Mouse (Mus musculus) adrenal gland, postnatal 4 days (tissue): Measurements from ENCODE around the gene Arl15. TPM values are rescaled to one million over a fixed set of nuclear protein-coding genes. Genes with fewer than 3 reads are reported as not detected.

Experiments
- DNase-seq, 2 experiments: peaks; one replicate each; pipeline ENCODE4 v3.0.0; 2021 to 2022; ENCODE audit warnings: low spot score in 2 of 2, mixed read lengths in 2 of 2
- total RNA-seq, 2 experiments: library from RNA; stranded (reverse); gene quantifications; 2 replicates each; pipeline ENCODE4 v1.2.3; 2021

Arl15 gene
- total RNA-seq, 2 experiments from 2014 or later: 32.9 to 36.5 TPM

GRCm38 (mm10) chr13:113799361-113799760 lies 5.1 kb downstream of the Arl15 start:
- DNase-seq: no peak

GRCm38 (mm10) chr13:113800246-113800645 lies 5.9 kb downstream of the Arl15 start:
- no peak for DNase-seq

DNA sequence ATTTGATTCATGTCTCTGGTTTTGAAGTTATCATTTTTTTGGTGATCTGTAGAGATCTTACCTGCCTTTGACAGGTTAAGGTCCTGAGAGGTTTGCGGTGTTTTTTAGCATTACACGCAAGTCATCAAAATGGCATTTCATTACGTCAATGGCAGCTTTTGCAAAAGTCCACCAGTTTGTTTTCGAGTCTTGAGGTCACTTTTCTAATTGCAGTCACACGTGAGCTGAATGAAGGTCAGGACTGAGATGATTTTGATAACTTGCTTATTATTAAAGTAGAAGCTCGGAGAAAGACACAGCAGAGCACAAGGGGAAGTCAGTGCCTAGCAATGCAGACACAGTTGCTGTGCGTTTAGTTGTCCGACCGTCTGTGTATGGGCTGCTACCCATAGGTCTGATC lies 8.3 kb downstream of the Arl15 start:
- no peak for DNase-seq

- no peak for DNase-seq
Observed at GRCm38 (mm10) chr13:113811141-113811540, 16.8 kb downstream of the Arl15 start.

- DNase-seq: peak in 1 of 2 experiments; percentile 10
Observed at GRCm38 (mm10) chr13:113811910-113812592, 17.7 kb downstream of the Arl15 start.

GRCm38 (mm10) chr13:113812593-113812975 lies 18.3 kb downstream of the Arl15 start:
- DNase-seq: no peak

DNA sequence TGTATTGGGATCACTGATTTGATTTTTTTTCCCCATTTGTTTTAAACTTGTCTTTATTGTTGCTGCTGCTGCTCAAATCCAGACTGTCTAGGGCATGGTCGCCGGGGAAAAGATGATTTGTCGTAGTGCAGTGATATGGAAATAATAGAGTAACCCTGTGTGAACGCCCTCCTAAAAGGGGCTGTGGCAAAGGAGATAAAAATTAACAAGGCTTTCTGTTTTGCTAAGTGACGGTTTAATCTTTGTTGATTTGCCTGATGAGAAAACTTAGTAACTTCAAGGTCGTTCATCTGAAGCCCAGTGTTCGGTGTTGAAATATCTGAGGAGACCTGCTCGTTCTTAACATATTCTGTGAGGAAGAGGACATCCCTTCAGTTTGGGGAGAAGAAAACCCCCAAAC lies 19.8 kb downstream of the Arl15 start:
- DNase-seq: no peak

DNA sequence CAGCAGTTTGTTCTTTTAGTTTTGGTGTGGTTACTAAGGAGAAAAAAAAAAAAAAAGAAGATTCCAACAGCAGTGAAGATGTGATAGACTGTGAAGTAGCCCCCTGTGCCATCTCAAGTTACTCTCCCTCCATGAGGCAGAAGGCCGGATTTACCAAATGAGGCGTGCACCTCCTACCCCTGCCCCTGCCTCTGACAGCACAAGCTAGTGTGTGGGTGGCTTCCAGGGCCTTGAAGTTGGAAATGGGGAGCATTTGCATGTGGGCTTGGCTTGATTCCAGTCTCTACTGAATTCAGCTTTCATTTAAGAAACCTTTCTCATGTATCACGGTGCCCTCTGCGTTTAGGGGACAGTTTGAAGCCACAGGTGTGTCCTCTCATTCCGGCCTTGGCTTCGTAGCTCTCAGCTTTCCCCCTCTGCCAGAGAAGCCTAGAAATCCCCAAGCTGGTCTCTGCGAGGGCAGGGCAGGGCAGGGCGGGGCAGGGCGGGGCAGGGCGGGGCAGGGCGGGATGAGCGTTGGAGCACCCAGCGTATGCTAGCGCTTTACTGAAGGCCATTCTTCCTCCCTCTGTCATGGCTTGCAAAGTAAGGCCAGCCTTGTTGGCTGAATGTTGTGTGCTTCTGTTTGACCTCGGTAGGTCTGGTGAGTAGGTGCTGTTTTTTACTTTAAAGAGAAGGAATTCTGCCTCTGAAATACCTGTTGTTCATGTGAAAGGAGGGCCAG lies 21.6 kb downstream of the Arl15 start:
- DNase-seq: no peak

GRCm38 (mm10) chr13:113816421-113816810 lies 22.1 kb downstream of the Arl15 start:
- DNase-seq: no peak

DNA sequence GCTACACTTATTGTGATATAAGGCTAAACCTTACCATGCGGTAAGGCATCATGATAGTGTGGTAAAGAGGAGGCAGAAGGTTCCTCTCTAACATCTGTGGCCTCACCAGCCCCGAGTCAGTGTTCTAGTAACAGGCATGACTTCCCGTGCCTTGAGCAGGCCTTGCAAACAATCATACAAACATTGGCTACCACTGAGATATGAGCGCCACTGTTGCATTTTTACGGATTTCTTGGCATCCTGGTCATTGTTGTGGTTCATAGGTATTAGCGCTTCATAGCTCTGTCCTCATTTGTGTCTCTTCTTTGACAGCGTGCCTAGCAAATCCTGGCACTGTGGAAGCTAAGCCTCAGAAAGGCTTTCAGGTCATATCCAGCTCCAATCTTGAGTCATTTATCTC lies 24.7 kb downstream of the Arl15 start:
- no peak for DNase-seq

- DNase-seq: no peak
Observed at GRCm38 (mm10) chr13:113820176-113820575, 25.9 kb downstream of the Arl15 start.

DNA sequence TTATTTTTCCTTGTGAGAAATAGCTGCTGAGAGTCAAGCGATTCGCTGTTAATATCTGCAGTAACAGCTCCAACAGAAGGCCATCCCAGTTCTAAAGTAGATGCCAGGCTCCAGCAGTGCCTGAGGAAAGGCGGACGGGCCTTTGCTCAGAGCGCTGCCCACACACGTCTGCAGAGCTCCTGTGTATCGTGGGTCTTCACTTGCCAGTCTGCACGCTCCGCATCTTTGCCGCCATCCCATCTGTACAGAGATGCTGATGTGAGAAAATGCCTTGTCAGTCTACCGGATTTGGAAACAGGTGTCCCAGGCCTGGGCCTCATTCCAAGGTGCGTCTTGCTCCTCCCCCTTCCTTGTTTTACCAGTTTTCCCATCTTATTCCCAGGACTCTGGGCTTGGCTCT lies 27.6 kb downstream of the Arl15 start:
- no peak for DNase-seq

DNA sequence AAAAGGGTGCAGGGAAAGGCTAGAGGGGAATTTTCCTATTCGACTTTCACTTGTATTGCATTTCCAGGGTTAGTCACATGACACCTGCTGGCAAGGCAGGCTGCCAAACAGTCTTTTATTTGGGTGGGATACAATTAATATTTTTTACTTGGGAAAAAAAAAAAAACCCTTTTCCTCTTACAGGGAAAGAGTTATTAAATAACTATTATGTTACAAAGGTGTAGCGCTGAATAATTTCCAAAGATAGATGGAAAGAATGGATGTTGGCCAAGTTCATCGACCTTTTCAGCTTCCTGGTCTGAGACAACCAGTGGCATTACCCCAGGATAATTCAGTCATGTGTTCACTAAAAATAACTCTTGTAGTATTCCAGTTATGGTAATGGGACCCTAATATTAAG lies 29.7 kb downstream of the Arl15 start:
- DNase-seq: no peak

- no peak for DNase-seq
Observed at GRCm38 (mm10) chr13:113828633-113829032, 34.3 kb downstream of the Arl15 start.

- DNase-seq: no peak
Observed at GRCm38 (mm10) chr13:113829079-113829478, 34.8 kb downstream of the Arl15 start.

GRCm38 (mm10) chr13:113830805-113831204 lies 36.5 kb downstream of the Arl15 start:
- no peak for DNase-seq

- DNase-seq: no peak
Observed at GRCm38 (mm10) chr13:113832947-113833346, 38.6 kb downstream of the Arl15 start.

GRCm38 (mm10) chr13:113835921-113836320 lies 41.6 kb downstream of the Arl15 start:
- DNase-seq: no peak

GRCm38 (mm10) chr13:113838601-113839576 lies 44.6 kb downstream of the Arl15 start:
- no peak for DNase-seq

- no peak for DNase-seq
Observed at GRCm38 (mm10) chr13:113840421-113840820, 46.1 kb downstream of the Arl15 start.

DNA sequence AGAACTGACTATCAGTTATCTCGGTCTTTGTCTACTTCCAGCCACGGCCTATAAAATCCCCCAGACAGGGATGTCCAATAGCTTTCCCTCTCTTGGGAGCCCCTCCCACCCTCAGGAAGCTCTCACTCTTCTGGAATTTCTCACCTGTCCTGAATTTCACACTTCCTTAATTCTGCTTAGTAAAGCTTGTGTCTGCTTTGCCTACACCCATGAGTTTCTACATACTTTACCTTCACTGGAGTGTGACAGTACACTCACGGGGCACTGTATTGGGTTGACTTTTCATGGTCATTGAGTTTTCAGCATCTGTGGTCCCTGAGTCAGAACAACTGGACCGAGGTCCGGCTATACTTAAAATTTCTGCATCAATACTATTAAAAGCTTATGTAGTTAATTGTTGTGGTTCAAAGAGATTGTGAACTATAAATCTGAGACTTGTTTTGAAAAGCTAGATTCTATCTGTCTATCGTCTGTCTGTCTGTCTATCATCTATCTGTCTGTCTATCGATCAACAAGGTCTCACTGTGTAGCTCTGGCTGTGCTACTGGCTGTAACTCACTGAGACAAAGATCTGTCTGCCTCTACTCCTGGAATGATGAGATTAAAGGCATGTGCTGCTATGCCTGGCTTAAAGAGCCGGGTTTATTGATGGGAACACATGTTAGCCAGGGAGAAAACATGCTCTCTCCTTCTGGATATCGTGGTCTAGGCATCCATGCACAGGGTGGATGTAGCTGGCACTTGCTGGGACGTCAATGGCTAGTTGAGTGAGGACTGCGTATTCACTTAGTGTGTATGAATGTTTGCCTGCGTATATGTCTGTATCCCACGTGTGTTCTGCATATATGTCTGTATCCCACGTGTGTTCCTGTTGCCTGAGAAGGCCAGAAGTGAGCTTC lies 48.4 kb downstream of the Arl15 start:
- no peak for DNase-seq
